Mouse (Mus musculus) CD8-positive naive resting alpha-beta T cell, adult 2 months (primary cell): Measurements from ENCODE around the gene Cenpb.

Experiments
- DNase-seq, 2 experiments: peaks; one replicate each; pipeline ENCODE4 v3.0.0; 2022; ENCODE audit warnings: low read depth in 2 of 2, low spot score in 2 of 2

Cenpb gene

DNA sequence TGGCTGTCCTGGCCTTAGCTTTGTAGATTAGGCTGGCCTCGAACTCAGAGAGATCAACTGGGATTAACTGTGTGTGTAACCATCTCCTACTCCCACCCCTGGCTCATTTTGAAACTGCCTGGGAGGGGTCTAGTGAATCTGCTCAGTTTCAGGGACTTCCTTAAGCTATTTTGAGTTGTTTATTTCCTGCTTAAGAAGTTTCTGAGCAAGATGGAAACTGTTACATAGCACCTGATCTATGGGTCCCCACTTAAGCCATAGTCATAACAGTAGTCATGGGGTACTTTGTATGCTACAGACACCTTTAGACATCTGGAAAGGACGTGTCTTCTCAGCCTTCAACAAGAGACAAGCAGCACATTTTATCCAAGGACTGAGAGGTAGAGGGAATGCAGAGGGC is 20.8 kb upstream of the Cenpb start:
- no peak for DNase-seq

DNA sequence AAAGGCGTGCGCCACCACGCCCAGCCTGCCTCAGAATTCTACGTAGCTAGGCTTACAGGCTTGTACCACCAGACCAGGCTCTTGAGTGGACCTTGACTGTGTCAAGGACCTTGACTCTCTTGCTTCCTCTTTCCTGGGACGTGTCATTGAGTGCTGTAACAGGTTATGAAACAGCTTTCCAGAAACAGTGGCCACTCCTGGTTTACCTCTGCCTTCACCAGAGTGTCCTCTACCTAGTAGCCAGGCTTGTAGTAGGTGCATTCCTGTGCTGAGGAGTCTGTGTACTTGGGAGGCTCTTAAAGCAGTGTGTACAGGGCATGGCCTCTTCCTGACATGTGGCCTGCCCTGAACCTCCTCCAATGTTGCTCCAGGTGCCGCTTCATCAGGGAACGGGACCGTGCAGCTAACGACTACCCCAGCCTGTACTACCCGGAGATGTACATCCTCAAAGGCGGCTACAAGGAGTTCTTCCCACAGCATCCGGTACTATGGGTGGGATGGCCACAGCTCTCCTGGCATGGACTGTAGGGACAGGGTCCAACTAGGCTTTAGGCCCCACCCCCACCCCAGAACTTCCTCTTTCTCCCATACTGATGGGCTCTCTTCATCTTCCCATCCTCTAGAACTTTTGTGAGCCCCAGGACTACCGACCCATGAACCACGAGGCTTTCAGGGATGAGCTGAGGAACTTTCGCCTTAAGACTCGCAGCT is 16.9 kb upstream of the Cenpb start:
- DNase-seq: no peak

DNA sequence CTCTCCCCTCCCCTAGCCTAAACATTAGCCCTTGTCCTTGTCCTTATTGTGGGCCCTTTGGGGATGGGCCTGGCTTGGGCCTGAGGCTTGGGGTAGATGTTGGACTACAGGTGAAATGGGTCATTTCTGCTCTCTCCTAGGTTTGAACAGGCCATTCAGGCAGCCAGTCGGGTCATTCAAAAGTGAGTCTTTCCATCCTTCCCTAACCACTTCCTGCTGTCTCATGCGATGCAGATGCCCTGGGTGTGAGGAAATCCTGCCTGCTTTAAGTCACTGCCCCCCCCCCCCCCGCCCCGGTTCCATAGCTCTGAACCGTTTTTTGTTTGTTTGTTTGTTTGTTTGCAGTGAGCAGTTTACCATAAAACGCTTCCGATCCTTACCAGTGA is 11.1 kb upstream of the Cenpb start:
- no peak for DNase-seq

DNA sequence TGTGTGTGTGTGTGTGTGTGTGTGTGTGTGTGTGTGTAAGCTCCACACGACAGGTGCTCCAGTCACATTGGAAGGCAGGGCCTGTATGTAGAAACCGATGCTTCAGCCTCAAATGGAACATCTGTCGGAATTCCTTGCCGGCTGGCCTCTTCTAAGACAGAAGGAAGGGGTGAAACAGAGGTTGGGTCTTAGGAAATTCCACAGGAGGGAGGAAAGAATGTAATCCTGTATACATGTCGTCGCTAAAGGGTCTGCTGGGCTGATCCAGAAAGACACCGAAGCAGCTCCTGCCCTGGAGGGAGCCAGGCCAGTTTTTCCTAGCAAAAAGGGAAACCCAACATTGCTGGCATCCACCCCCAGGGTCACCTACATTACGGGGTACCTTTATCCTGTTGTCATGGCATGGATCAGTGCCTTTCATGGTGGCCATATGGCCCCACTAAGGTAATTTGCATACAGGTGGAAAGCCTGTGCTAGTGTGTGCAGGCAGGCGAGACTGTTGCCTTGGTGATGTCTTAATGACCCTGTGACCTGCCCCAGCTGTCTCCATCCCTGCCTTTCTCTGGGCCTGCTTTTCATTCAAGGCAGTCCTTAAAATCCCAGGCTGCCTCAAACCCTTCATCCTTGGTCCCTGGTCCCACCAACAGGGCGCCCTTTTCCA is 10.6 kb upstream of the Cenpb start:
- DNase-seq: no peak

DNA sequence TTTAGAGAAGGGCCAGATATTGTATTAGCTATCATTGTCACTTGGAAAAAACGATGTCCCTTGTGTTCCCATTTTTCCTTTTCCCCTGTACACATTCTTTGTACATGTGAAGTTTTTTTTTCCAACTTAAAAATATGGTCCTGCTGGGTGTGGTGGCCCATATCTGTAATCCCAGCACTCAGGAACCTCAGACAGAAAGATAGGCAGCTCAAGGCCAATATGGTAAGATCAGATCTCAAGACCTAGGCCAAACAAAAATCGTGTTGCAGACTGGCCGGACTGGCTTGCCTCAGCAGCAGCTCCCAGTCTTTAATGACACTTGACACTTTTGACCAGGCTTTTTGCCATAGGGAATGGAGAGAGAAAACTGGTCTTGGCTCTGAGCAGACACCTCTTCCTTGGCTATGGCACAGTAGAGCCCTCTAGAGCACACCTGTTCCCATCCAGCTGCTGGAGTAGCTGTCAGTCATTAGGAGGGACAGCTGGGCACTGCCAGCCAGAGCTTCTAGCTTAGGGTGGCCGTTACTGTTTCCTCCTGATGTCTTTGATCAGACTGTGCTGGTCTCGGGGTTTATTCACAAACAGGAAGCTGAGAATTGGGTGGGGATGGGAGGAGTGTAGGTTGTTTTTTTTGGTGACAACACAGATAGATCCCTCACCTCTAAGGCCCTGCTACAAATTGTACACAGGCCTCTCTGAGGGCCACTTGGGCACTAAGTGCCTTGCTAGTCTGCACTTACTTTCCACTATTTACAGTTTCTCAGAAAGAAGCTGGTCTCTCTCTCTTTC is 9.8 kb upstream of the Cenpb start:
- DNase-seq: no peak

DNA sequence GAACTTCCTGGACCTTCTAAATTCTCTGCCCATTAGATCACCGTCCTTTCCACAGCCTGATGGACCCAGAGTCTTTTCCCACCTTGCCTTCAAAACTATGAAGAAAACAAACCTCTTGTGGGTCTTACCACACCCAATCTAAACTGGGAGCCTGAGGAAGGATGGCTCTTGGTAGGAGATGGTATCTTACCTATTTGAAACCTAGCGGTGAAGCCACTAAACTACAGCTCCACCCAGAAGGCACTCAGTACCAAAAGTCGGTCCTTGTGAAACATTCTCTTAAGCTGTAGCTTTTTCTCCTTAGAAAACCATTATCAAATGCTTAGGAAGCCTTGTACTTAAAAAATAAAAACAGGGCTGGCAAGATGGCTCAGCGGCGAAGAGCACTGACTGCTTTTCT is 8.4 kb upstream of the Cenpb start:
- DNase-seq: no peak

DNA sequence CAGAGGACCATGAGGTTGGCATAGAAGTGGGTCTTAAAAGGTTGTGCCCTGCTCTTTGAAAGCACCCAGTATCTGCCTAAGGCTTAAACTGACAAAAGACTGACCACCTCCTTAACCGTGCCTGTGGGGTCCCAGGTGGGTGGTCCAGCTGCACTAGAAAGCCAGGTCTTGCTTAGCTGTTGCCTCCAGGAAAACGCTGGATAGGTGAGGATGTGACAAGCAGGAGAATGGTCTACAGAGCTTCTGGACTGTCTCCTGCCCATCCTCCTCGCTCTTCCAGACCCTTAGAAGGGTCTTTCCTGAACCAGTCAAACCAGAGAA is 7.7 kb upstream of the Cenpb start:
- DNase-seq: no peak

DNA sequence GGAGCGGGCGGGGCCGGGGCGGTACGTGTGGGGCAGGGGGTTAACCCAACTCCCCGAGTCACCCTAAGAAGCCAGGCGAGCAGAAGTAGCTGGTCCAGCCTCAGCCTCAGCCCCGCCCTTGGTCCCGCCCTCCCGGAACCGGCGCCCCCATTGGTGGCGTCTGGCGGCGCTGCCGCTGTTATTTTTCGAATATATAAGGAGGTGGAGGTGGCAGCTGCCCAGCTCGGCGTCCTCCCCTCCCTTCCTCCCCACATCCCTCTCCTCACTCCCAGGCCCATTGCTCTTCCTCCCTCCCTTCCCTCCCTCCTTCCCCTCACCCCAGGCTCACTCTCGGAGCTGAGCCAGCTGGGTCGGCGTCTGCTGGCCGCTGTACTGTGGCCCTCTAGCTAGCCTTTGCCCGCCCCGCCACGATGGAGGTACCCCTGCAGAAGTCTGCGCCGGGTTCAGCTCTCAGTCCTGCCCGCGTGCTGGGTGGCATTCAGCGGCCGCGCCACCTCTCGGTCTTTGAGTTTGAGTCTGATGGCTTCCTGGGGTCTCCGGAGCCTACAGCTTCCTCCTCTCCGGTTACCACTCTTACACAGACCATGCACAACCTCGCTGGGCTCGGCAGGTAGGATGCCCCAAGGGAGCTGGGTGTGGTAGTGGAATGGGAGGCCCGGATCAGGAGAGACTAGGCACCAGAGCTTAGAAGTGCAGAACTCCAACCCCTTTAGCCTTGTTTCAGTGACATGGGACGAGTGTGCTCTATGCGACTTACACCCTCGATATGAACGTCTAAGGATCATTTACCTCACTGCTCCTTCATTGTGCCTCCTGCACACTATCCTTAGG is 7.1 kb upstream of the Cenpb start, which contains the start of the genes Cdc25b and Spef1:
Cdc25b (plus strand) TSS at position 179 of the 831 bp plus-strand sequence.
Spef1 (minus strand) TSS at position 512 of the 831 bp plus-strand sequence.
- DNase-seq: peak; percentile 67 to 82

DNA sequence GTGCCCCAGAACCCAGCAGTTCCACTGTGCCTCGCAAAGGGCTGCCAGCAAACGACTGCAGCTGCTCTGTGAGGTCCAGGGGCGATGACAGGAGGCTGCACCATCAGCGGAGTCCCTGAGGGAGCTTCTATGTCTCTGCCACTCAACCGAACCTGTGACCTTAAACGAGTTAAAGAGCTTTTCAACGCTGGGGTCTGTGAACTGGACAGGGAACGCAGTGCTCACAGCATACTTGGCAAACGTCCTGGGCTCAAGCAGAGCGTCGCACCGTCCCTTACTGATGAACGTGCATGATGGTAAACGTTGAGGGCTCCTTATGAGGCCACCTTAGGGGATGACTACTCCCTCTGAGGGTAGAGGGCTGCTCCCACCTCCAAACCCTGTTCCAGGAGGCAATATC is 6.5 kb upstream of the Cenpb start:
- no peak for DNase-seq

DNA sequence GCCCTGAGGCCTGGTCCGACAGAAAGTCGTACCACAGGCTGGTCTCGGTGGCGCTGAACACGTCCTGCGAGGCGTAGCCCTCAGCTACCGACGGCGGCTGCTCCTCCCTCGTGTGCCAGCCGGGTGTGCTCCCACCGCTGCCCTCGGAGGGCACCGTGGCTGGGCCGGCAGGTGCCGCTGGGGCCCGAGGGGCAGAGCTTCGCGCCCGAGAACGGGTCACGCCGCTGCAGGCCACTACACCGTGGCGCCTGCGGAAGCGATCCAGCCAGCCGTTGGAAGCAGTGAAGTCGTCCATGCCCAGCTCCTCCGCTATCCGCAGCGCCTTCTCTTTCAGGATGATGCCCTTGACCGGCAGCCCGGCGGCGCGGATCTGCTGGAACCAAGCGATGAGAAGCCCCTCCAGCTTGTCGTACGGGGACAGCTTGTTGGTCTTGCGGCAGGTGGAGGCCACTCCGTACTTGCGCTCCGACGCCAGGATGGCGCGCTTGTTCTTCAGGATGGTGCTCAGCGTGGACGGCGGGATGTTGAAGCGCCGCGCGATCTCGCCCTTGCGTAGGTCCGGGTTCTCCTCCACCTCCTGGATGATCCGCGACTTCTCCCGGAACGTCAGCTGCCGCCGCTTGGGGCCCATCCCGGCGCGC is 501 bp downstream of the Cenpb start:
- peak in 1 of 2 experiments; percentile 32 for DNase-seq

DNA sequence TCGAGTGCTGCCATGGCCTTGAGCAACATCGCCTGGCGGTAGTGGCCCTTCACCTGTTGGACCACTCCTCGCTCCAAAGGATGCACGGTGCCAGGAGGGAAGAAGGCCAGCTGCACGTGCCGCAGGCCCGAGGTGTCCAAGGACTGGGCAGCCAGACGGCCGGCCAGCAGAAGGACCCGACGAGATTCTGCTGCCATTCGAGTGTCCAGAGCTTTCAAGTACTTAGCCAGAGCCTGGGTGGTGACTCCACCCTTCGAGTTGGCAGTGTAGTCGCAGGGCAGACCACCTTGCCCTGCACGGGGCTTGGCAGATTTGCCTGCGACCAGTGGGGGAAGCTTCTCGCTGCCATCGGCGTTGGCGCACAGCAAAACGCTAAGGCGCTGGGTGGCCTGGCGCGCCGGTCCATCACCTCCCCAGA is 1.0 kb downstream of the Cenpb start:
- no peak for DNase-seq

DNA sequence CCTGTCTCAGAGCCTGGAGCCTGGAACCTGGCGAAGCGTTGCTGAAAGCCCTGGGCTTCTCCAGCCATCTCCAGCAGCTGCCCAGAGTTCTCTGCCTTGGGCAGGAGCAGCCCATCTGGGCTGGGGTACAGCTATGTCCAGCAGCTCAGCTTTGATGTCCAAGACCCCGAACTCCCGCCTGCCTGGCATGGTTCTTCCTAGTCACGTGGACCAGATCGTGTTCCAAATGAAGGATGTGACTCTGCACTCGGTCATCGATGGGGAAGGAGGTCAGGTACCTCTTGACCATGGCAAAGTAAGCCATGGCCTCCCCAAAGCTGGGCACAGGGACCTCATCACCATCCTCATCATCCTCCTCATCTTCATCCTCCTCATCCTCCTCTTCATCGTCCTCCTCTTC is 1.9 kb downstream of the Cenpb start:
- DNase-seq: no peak

DNA sequence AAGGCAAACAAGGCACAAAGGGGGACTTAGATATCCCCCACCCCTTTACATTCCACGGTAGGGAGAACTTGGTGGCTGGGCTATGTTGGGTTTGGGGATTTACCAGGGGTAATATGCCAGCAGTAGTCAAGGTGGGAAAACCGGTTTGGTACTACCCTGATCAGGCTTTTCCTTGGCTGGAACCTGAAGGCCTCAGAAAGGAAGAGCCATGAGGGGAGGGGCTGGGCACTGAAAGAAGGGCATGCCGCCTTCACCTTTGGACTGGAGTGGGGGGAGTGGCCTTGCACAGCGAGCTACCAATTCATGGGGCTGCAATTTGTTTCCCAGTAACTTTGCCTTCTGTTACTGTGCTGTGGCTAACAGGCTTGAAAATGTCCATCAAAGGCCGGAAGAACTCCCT is 3.4 kb downstream of the Cenpb start:
- no peak for DNase-seq

DNA sequence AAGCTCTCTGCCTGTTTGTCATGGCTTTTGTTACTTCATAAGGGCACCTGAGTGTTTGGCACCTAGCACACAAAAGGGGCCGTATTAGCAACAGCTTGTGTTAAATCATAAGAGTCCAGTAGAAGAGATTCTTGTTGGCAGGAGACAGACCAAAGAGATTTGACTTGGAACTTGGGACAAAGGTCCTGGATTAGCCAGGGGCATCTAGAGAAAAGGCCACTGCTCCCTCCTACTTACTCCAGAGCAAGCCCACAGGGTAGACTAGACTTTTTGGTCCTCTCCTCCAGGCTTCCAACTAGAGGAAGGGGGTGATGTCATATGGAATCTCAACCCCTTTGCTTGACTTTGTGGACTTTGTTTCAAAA is 3.9 kb downstream of the Cenpb start:
- DNase-seq: no peak

DNA sequence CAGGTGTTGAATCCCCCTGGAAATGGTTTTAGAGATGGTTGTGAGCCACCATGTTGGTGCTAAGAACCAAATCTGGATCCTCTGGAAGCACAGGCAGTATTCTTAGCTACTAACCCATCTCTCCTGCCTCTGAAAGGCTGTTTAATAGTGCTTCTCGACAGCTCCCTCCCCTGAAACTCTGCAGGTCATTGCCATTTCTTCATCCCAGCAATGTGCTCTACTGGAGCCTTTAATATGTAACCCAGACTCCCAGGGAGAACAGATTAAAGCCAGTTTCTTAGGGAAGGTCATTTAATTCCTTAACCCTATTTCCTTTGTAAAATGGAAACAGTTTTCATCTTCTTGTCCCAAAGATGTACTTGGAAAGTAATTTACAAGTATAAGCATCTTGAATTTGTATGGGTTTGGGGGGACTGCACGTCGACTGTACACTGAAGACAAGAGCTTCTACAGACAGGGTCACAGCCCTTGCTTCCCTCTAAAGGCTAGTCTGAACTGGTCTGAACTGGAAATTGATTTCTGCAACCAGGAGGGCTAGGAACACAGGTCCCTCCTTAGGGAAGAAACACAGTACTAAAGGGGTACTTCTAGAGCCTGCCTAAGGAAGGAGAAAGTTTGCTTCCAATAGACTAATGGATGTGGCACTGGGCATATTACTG is 4.5 kb downstream of the Cenpb start:
- no peak for DNase-seq

DNA sequence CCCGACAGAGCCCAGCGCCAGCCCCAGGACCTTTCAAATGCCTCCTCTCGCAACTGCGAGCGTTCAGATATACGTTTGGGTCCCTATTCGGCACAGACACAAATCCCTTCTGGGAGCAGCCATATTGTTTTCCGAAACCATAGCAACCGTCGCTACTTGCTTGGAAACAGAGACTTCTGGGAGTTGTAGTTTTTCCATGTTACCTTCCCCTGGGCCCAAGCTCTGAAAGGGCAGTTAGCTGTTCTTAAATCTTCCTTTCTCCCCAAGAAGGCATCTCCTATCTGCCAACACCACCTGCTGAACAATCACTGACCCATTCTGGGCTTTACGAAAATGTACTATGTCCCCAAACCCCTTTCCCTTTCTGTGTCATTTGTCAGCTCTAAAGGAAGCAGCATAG is 5.2 kb downstream of the Cenpb start:
- peak; percentile 46 to 73 for DNase-seq

DNA sequence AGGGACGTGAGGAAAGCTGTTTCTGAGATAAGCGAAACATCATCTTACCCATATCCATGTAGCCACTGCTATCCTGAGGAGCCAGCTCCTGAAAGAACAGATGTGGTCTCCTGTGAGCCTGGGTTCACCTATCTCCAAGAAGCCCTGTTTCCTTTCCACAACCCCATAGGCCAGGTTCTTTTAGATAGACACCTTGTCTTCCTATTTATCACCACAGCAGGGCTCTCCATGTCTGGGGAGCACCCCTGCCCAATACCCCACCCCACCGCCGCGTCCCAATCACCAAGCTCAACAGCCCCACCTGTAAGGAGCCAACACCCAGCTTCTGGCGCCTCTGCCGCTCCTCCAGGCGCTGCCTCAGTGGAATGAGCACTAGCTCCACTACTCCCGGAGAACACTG is 7.5 kb downstream of the Cenpb start:
- no peak for DNase-seq

DNA sequence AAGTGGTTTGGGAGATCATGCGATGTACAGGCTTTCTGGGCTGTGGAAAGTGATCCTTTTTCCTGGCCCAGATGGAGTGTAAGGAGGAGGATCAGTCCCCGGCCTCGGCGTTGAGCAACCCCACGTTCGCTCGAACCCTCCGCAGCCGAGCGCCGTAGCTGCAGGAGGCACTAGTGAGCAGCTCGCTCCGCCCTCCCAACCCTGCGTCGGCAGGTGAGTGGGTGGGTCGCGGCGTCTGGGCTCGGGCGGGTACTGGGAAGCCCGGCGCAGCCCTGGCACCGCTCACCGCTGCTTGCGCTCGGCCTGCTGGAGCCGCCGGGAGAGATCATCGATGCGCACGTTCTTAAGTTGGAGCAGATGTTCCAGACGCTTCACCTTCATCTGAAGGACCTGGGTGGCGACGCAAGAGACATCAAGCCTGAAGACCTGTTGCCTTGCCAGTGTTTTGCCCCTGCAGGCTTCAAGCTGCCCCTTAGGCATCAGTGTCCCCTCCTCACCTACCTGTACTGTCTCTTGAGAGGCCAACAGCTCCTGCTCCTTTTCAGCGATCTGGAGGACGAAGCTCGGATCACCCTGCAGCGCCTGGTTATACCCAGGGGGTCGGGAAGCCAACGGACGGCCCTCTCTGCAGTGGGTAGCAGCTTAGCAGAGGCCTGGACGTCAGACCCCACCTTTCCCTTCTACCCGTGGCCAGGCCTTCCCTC is 8.3 kb downstream of the Cenpb start:
- DNase-seq: peak in 1 of 2 experiments; percentile 41

DNA sequence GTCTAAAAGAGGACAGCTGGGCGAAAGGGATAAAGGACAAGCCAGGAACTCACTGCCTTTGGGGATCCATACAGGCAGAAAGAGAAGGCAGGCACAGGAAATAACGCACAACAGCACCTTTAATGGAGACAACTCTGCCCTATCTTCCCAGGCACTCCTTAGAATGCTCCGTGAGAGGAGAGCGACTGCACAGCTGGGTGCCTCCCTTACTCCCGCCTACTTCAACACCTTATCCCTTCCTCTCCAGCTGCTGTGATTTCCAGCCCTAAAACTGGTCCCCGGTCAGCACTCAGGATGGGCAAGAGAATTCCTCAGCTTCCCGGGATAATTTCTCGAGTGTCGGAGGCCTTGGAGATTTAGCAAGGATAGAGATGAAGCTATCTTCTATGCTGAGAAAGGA is 8.9 kb downstream of the Cenpb start:
- DNase-seq: no peak

DNA sequence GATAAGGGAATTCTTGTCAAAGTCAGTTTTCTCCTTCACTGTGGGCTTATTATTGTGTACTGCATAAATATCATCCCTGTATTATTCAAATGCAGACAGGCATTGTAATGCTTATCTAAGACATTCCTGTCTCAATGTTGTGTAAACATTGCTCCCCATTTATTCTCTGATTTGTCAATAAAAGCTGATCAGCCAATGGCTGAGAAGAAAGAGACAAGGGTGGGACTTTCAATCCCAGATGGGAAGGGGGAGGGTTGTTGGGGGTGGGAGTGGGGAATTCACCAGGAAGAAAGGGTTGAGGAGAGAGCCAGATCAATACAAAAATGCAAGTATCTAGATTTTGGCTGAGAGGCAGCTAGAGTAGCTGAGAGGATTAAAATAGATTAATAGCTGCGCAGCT is 11.0 kb downstream of the Cenpb start:
- DNase-seq: no peak
